Mouse (Mus musculus) E14TG2a.4 (cell line): ENCODE measurements around the gene Gpatch8.

Experiments
- CTCF ChIP-seq: conservative IDR thresholded peaks from 2 replicates; pipeline ENCODE4 v1.5.1; 2014; ENCODE audit warnings: low read length
- NANOG ChIP-seq: IDR thresholded peaks from 2 replicates; pipeline ENCODE4 v1.6.1; 2014; ENCODE audit warnings: borderline replicate concordance, low read length, mixed read lengths

DNA sequence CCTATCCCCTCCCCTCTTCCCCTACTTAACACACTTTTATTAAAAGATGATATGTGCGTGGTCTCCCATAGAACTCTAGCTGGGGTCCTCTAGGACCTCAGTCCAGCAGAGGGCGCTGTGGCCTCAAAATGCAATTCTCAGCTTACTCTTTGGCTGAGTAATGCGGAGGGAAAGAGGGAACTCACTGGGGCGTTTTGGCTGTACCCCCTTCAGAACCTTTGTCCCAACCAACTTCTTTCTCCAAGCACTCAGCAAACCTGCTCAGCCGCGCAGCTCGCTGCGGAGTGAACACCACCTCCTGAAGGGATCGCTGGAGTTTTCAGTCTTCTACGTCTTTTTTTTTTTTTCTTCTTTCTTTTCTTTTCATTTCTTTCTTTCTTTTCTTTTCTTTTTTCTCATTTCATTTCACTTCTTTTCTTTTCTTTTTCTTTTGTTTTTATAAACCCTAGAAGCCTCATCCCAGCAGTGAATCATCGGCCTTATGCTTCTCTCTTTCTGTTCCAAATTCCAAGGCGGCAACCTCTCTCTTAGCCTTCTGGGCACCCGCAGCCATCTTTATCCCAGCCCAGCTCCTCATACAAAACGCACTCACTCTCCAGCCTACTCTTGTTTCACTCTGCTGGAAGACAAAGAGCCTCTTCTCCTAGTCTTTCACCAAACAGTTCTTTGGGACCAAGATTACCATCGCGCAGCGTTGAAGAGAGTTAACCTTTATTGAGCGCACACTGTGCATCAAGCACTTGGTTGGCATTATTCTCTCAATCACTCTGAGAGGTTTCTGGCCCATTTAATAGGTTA lies 16.9 kb upstream of the Gpatch8 start:
- TF ChIP-seq CTCF (peak; percentile 76), NANOG (no peak)
